Mouse (Mus musculus) kidney, adult 11 months (tissue): Measurements from ENCODE around the gene Nfatc2ip.

Experiments
- DNase-seq: peaks from one replicate; pipeline ENCODE4 v3.0.0; 2022

Nfatc2ip gene

DNA sequence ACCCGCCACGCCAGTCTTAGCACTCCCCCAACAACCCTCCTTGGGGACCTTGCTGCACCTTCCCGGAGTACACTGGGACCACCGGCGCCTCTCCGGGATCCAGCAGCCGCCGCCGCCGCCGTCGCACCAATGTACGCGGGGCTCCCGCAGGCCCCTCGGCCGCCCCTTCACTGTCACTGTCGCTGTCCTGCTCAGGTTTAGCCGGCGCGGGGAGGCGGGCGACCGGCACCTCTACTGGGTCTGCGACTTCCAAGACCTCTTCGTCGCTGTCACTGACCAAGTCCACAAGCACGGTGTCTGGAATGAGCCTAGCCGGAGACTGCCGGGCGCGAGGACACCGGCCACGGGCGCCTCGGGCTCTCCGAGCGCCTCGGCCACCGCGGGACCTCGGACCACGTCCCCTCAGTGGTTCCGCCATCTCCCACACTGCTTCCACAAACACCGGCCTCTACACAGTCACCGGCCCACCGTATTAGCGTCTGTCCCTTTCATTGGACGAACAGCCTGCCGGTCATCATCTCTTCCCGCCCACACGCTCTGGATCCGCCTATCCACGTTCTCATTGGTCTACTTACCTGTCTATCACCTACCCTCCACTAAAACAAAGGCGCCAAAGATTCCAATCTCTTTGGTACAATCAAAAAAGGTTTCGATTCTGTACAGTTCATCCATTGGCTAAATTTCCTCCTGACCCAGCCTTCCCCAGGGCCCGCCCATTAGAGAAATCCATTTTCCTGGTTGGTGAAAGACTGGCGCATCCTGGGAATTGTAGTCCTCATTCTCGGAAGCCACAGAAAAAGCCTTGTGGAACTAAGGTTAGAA is at the start of gene Nfatc2ip:
Nfatc2ip (minus strand) TSS at position 440 of the 822 bp plus-strand sequence.
- DNase-seq: peak; percentile 98

DNA sequence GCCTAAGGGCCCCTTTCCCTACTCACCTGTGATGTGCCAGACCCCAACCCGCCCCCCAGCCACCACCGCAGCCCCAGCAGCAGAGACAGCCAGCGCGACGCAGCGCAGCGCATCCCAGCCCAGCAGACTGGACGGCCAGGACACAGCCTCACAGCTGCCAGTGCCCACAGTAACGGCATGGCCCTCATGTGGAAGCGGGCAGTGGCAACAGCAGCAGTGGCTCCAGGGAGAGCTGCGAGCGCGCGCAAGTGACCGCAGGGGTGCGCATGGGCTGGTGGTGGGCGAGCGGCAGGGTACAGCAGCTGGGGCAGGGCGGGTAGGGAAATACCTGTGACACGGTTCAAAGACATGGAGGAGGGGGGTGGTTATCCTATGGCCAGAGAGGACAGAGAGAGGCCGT is 49.7 kb upstream of the Nfatc2ip start:
- DNase-seq: no peak

DNA sequence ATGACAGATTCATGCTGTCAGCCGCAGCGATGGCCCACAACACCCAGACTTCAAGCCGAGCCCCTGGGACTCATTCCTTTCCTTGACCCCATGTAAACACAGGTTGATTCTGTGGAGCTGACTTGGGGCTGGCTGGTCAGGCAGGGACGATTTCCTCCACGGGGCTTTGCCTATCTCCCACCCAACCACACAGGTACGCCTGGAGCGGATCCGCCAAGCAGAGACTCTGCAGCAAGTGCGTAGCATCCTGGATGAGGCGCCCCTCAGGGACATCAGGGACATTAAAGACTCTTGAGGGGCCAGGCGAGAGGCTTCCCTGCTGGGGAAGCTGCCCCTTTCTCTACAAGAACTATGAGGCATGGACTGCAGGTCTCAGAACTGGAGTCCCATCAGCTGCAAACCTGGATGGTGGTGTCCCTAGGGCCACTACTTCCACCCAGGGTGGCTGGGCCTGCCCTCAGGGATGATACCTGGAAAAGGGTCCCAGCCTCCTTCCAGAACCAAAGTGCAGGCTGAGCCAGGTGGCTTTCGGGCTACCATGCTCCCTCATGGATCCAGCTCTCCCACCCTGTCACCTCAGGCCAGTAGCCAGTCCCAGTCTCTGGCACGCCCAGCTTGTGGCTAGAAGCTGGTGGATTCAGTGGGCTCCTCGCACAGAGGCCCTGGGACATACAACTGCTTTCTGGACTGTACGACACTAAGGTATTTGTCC is 48.7 kb upstream of the Nfatc2ip start:
- DNase-seq: no peak

DNA sequence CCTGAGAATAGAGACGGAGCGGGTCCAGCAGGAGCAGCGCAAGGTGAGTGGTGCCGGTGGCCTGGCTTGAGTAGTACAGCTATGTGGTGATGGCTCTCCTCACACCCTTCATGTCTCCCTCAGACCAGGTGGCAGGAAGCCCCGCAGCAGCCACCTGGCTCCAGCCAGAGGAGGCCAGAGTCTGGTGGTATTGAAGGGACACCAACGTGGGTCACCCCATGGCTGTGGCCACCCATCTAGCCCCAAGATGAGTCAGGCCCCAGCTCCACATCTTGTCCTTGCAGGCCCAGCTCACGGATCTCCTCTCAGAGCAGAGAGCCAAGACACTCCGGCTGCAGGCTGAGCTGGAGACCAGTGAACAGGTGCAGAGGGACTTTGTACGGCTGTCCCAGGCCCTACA is 48.0 kb upstream of the Nfatc2ip start:
- DNase-seq: no peak

DNA sequence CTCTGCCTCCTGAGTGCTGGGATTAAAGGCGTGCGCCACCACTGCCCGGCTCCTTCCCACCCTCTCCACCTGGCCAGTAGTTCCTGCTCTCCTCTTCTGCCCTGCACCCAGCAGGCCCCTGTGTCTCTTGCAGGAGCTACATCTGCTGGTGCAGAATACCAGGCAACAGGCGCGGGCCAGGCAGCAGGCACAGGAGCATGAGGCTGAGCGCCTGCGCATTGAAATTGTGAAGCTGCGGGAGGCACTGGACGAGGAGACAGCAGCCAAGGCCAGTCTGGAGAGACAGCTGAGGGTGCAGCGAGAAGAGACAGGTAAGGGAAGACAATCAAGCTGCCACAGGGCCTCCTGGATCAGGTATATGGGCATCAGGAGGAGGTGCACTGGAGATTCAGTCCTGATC is 47.5 kb upstream of the Nfatc2ip start:
- DNase-seq: no peak

DNA sequence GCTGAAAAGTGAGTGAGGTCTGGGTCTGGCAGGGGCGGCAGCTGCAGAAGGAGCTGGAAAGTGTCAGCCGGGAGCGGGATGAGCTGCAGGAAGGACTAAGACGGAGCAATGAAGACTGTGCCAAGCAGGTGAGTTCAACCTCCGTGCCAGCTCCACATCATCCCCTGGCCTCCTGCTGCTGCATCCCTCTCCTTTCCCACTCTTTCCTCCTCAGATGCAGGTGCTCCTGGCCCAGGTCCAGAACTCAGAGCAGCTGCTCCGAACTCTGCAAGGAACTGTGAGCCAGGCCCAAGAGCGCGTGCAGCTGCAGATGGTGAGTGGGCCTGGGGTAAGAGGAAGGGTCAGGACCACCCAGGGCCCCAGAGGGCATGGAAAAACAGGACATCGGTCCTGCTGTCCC is 43.6 kb upstream of the Nfatc2ip start:
- DNase-seq: no peak

DNA sequence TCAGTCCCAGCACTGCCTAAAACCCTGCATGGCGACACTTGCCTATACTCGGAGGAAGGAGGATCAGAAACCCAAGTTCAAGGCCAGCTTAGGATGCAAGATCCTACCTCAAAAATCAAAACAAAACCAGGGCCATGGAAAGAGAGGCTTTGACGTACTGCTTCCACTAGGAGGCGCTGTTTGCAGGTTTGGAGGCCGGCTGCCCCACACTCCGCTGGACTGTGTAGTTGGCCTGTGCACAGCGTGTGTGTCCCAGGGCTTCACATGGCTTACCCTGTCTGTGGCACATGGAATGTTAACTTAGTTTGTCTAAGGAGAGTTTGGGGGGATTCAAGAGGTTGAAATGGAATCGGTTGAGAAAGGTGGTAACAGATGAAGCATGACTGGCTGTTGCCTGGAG is 40.3 kb upstream of the Nfatc2ip start:
- no peak for DNase-seq

DNA sequence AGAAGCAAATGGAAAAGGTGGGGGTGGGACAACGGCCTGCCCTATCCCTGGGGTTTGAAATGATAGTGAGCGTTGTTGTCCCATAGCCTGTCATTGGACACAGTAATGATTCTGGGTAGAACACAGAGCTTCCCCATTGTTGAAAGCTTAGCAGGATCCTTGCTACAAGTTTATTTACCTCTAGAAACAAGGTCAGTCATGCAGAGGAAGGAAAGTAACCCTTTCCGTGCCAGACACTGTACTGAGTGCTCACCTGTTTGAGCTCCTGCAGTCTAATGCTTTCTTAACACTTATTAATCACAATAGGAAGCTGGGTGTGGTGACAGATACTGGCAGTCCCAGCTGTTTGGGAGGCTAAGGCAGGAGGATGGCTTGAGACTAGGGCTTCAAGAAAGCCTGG is 39.3 kb upstream of the Nfatc2ip start:
- DNase-seq: no peak

DNA sequence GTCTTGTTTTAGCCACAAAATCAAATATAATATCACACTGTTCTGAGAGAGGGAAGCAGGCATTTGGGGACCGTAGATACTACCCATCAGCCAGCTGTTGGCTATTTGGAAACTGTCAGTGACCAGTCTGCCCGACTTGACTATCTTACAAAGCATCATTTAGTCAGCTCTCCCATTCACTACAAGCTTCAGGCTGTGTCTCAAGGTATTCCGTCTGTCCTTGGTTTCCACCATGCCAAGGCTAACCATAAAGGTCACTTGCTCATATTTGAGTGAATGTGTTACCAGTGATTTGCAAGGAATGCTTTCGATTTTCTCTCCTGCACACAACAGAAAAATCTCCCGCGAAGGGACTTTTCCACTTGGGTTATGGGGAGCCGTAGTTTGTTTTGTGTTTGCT is 38.2 kb upstream of the Nfatc2ip start:
- no peak for DNase-seq

DNA sequence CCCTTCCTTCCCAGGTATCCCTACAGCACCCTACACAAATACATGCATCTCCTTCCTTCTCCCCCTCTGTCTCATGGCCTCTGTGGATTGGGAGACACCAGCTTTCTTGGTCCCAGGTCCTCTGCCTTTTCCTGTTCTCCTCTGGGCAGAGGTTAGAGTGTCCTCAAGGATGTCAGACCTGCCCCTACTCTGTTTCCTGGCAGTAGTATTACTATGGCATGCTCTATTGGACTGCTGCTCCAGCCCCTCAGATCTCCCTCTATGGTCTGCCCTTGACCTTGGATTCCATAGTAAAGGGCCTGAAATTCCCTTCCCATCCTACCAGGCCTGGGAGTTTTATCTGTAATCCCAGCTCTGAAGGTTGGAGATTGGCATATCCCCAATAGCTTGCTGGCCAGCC is 33.6 kb upstream of the Nfatc2ip start:
- DNase-seq: no peak

DNA sequence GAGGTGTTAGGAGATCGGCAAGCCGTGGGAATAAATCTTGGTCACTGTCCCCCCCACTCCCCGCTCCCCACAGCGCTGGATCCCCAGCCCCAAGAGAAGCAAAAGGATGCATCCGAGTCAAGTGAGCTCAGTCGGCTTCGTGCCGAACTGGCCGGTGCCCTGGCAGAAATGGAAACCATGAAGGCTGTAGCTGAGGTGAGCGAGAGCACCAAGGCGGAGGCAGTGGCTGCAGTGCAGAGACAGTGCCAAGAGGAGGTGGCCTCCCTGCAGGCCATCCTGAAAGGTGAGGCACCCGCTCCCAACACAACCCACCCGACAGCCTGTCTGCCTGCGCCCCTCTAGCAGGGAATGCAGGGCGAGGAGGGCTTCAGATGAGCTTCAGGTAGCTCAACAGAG is 33.0 kb upstream of the Nfatc2ip start:
- no peak for DNase-seq

DNA sequence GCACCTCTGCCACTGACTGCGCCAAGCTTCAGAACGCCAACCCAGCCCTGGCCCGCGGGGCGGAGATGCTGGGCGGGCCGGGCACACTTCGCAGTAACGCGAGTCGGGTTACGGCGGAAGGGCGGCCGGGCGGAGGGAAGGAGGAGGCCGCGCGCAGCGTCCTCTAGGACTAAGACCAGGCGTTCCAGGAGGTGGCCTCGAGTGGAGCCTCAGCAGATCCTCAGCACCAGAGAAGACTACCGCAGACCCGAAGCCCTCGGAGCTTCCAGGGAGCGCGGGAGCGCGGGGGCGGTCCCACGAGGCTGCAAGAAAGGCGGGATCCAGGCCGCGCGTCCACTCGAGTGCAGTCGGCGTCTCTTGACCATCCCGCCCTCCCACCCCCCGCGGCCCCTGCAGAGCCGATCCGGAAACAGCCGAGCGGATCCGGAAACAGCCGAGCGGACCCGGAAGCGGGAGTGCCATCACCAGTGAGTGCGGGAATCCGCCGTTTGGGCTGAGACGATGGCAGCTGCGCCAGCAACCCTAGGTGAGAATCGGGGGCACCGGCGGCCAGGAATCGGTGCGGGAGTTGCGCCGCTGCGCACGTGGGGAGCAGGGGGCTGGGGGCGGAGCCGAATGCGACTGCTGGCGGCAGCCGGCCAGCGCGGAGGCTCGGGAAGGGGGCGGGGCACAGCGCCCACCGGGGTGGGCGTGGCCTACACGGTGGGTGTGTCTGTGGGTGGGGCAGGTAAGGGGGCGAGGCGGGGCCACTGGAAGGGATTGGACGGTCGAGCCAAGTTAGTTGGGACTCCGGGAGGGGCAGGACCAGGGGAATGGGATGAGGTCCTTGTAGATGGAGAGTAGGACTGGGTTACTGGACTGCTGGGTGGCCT is 32.3 kb upstream of the Nfatc2ip start, which contains the start of gene Rabep2:
Rabep2 (plus strand) TSS at position 129 of the 872 bp plus-strand sequence.
- peak; percentile 93 for DNase-seq

DNA sequence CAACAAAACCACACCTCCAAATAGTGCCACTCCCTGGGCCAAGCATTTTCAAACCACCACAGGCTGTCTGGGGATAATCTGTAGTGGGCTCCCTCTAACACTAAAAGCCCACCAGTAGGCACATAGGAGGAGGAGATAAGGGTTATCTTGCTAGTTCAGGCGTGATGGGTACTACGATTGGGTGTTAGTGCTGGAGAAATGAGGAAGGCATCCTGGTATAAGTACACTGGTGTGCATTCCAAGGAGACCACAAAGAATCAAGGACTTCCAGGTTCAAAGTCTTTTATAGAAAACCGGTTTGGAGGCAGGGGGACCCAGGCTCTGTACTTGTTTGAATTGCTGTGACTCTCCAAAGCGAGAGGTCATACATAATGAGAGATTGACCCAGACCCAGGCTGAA is 31.6 kb upstream of the Nfatc2ip start:
- DNase-seq: no peak

DNA sequence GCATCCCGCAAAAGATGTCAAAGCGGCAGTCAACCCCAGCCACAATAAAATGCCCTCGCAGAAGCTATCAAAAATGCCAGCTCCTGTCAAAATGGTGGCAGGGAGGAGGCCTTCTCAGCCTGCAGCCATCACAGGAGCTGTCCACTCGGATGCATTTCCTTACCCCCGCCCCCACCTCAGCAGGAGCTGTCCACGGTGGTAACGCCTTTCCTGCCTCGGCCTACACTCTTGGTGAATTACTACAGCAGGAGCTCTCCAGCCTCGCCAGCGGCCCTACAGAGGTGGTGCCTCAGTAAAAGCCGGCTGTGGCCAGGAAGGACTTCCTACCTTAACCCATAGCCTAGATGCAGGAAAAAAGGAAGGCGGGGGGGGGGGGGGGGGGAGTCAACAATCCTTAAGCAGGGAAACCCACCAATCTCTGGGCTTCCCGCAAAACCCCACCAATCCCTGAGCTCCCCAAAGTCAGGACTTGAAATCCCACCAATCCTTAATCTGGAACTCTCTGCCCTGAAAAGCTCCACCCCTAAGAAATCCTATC is 30.9 kb upstream of the Nfatc2ip start:
- no peak for DNase-seq

DNA sequence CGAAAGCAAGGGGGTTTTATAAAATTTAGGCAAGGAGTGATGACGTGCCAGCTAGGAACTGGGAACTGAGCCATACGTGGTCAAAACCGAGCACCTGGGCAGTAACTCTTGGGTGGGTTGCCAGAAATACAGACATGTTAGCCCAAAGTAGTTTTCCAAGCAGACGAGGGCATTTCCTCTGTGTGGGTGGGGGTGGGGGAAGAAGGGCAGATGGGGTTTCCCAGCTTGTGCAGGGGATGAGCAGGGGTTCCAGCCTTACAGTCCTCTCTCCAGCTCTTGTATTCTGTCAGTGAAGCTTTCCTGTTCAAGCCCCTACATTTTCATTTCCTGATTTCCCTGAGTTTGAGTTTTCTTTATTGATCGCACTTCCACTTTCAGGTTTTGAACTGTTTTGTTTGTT is 27.6 kb upstream of the Nfatc2ip start:
- DNase-seq: no peak

DNA sequence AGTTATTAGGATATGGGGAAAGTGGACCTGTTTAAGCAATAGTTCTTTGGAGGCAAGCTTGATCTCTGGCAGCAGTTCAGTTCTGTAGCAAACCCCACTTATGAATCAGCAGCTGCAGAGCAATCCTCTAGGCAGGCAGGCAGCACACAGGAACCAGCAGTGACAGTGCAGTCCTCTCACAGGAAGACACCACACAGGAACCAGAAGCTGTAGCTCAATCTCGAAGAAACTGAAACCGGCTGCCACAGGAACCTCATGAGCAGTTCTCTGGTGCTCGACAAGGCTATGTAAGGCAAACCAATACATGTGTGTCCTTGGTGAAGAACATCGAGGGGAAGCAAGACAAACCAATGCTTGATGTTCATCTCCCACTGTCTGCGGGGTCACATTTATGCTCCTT is 25.2 kb upstream of the Nfatc2ip start:
- DNase-seq: no peak

DNA sequence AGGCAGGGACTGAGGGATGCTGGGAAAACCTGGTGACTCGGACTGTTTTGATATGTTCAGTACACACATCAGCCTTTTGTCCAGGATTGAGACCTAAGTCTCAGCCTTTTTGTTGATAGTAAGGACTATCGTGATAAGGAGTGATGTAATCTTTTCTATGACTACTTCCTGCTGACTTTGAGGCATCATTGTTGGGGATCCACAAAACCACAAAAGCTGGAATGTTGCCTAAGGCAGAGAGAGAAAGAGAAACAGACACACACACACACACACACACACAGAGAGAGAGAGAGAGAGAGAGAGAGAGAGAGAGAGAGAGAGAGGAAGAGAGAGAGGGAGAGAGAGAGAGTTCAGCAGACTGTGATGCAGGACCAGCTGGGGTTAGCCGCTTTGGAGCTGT is 22.0 kb upstream of the Nfatc2ip start:
- DNase-seq: no peak

DNA sequence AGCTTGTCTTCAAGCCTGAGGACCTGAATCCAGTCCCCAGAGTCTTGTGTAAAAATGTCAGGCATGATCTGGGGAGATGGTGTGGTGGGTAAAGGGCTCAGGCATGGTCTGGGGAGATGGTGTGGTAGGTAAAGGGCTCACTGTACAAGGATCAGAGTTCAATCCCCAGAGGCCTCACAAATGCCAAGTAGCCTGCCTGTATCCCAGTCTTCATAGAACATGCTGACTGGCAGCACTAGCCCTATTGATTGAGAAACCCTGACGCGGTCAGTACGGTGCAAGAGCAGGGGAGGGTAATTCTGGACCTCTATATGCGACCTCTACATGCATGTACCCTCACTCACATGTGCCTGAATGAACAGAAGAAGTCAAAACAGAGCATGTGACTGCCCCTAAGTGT is 21.1 kb upstream of the Nfatc2ip start:
- no peak for DNase-seq

DNA sequence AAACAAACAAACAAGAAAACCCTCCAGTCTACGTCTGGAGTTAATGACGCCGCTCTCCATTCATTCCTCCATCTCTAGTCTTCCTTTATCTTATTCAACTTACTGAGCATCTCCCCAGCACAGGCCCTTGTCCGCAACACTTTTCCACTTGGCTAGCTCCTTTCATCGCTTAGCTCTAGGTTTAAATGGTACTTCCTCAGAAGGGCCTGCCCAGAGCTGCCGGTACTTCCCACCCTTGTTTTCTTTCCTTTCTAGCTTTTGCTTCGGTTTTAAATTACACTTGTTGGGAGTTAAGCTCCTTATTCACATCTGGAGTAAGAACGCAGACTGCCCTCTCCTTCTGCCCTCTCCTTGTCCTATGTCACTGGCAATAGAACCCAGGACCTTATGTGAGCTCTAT is 20.5 kb upstream of the Nfatc2ip start:
- no peak for DNase-seq

DNA sequence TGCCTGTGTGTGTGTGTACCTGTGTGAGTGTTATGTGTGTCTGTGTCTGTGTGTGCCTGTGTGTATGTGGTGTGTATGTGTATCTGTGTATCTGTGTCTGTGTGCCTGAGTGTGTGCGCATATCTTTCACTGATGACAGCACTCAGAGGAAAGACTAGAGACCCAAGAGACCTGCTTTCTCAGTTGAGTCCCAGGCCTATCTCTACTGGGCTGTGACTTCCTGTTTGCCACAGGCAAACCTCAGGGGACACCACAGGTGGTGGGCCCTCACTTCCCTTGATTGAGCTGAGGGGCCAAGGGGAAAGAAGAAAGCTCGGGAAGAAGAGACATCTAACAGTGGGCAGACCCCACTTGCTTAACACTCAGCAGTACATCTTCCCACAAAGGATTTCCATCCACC is 20.1 kb upstream of the Nfatc2ip start:
- no peak for DNase-seq

DNA sequence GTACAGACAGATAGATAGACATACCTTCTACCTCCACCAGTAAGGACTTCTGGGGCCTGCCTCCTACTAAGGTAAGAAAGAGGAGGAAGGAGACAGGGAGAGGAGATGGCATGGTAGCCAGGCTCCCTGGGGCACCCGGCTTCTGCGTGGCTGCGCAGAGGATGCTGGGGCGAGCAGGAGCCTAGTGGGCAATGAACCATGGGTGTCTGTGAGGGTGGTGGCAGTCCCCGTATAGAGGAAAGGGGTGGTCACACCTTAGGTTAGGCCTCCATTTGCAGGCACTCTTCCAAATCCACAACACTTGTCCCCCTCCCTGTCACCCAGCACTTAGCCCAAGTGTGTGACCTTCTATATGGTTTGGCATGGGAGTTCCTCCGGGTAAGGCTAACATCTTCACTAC is 18.2 kb upstream of the Nfatc2ip start, which contains the start of gene Cd19:
Cd19 (minus strand) TSS at position 165 of the 400 bp plus-strand sequence.
- no peak for DNase-seq

DNA sequence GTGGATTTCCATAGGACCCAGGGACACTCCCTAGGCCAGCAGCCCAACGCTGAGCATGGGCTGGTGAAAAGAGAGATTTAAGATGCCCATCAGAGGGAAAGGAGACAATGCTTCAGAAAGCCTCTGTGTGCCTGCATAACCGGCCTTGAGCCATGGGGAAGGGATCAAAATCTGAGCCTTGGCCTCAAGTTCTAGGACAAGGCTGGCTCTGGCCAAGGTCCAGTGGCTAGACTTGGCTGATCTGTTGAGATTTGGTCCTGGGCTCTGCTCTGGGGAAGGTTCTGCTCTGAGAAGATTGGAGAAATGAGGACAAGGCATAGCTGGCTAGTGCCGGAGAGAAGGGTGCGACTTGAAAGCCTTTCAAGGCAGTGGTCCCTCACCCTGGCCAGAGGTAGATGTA is 14.5 kb upstream of the Nfatc2ip start:
- no peak for DNase-seq

DNA sequence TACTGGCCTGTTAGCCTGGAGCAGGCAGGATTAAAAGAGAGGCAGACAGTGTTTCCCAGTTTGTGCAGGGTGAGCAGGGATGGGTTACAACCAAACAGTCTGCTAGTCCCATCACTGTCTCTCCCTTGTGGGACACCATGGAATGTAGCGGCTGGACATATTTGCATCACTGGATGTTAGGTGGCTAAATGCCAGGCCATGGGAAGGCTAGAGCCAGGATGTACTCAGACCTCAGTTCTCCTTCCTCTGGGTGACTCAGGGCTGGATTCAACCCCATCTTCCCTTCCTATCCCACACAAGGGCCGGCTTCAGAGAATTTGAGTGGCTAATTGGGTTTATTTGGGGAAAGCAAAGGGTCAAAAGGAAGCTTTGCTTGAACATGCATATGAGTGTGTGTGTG is 12.1 kb upstream of the Nfatc2ip start:
- no peak for DNase-seq
